Mouse (Mus musculus): Measurements from ENCODE around the gene Hist1h4j. TPM values are rescaled to one million over a fixed set of nuclear protein-coding genes. Genes with fewer than 3 reads are reported as not detected.
"Not testable (repeated sequence)": the region's sequence is repeated elsewhere in the genome, so short reads cannot be mapped to it uniquely, and the experiment has no call there.

The Hist1h4j gene
- polyA plus RNA-seq, 1 experiment from 2014 or later = 1.4 TPM

DNA sequence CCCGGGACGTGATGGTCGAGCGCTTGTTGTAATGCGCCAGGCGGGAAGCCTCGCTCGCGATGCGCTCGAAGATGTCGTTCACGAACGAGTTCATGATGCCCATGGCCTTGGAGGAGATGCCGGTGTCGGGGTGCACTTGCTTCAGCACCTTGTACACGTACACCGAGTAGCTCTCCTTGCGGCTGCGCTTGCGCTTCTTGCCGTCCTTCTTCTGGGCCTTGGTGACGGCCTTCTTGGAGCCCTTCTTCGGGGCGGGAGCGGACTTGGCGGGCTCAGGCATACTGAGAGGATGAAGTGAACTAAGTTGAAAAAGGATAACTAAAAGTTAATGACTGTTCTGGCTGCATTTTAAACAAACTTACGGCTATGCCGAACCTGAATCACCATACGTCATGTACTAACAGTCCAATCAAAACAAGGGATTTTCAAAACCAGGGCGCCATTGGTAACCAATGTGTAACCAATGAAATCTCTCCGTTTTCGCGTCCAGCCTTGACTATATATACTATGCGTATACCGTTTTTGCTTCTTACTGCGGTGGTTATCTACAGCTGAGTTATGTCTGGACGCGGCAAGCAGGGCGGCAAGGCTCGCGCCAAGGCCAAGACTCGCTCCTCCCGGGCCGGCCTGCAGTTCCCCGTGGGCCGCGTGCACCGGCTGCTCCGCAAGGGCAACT lies 18.9 kb upstream of the Hist1h4j start, which contains the start of the genes Hist1h2bl and Hist1h2ai:
Gene Hist1h2bl (minus strand): TSS at position 280 of the 676 bp plus-strand sequence.
Gene Hist1h2ai (plus strand): TSS at position 559 of the 676 bp plus-strand sequence.
- Histone ChIP-seq H3K4me3 (ENCODE audit: low read length) (peak within 1 kb of the TSS; percentile 55), H3K4me1 (replicated peaks; ENCODE audit: control insufficient read depth, insufficient read depth, low read length) (peaks cover 28% of the 10 kb centered on the region), H3K4me2 (ENCODE audit: low read depth, low read length) (peak within 1 kb of the TSS; percentile 85), H3K27ac (ENCODE audit: low read length) (peak within 1 kb of the TSS; percentile 97), H3K9ac (ENCODE audit: low read length) (peak within 1 kb of the TSS; percentile 74)
- under 1% methylated on average over 26 of the region's 50 CpGs for WGBS
- ATAC-seq (ENCODE audit: low read depth) = peak; percentile 93
- not testable (repeated sequence) for H3K27me3 ChIP-seq (ENCODE audit: control insufficient read depth, insufficient read depth, low read depth, low read length); H3K36me3 ChIP-seq (ENCODE audit: control insufficient read depth, insufficient read depth, low read length); H3K9me3 ChIP-seq (ENCODE audit: control insufficient read depth, low read length)

DNA sequence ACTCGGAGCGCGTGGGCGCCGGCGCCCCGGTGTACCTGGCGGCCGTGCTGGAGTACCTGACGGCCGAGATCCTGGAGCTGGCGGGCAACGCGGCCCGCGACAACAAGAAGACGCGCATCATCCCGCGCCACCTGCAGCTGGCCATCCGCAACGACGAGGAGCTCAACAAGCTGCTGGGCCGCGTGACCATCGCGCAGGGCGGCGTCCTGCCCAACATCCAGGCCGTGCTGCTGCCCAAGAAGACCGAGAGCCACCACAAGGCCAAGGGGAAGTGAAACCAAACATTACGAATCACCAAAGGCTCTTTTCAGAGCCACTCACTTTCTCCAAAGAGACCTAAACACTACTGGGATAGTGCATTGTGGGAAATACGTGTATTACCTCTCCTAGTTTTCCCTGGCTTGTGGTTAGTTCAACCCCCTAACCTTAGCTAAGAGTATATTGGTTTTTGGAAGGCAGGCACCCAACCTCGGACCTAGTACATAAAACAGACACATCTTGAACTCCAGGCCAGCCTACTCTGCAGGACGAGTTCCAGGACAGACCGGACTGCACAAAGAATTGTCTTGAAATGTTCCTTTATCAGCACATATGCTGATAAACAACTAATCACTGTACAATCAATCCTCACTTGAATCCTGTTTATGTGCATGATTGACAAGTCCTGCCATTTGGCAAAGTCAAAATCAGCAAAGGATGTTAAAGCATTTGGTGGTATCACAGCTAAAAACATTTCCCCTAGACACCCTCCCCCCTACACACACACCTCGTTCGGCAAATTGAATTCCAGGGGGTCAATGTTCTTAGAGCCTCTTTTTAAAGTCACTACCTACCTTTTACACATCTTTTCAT lies 18.1 kb upstream of the Hist1h4j start:
- not testable (repeated sequence) for H3K9me3 ChIP-seq (ENCODE audit: control insufficient read depth, low read length); H3K27me3 ChIP-seq (ENCODE audit: control insufficient read depth, insufficient read depth, low read depth, low read length); H3K36me3 ChIP-seq (ENCODE audit: control insufficient read depth, insufficient read depth, low read length)
- WGBS = under 1% methylated on average over 9 of the region's 38 CpGs
- Histone ChIP-seq H3K4me1 (replicated peaks; ENCODE audit: control insufficient read depth, insufficient read depth, low read length) (peaks cover 26% of the 10 kb centered on the region), H3K4me3 (ENCODE audit: low read length) (peak overlapping the region; percentile 55), H3K27ac (ENCODE audit: low read length) (peak overlapping the region; percentile 97), H3K4me2 (ENCODE audit: low read depth, low read length) (peak overlapping the region; percentile 85), H3K9ac (ENCODE audit: low read length) (peak overlapping the region; percentile 74)
- peak; percentile 1 for ATAC-seq (ENCODE audit: low read depth)

DNA sequence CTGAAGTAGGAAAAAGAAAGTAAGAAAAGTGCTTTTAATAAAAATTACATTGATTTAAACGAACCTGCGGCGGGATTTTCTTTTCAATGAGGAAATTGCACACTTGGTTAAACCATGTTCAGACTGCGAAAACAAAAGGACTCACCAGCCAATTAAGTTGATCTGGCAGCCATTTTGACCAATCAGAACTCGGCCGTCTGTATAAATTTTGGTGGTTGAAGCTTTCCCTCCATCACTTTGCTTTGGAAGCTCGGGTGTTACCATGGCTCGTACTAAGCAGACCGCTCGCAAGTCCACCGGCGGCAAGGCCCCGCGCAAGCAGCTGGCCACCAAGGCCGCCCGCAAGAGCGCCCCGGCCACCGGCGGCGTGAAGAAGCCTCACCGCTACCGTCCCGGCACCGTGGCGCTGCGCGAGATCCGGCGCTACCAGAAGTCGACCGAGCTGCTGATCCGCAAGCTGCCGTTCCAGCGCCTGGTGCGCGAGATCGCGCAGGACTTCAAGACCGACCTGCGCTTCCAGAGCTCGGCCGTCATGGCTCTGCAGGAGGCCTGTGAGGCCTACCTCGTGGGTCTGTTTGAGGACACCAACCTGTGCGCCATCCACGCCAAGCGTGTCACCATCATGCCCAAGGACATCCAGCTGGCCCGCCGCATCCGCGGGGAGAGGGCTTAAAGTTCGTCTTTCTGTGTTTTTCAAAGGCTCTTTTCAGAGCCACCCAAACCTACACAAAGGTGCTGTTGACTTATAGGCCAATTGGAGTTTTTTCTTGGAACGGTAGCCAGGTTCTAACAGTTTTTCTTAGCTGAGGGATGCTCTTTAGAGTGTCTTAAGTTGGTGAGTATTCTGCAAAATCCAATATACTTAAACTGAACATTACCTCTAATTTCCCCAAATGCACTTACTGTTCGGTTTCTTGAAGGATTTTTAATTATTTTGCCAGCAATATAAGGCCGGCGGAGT lies 17.2 kb upstream of the Hist1h4j start, which contains the start of gene Hist1h3h:
Gene Hist1h3h (plus strand): TSS at position 263 of the 961 bp plus-strand sequence.
- H3K9me3 ChIP-seq (ENCODE audit: control insufficient read depth, low read length); H3K27me3 ChIP-seq (ENCODE audit: control insufficient read depth, insufficient read depth, low read depth, low read length); H3K36me3 ChIP-seq (ENCODE audit: control insufficient read depth, insufficient read depth, low read length): not testable (repeated sequence)
- Histone ChIP-seq H3K4me2 (ENCODE audit: low read depth, low read length) (peak within 1 kb of the TSS; percentile 85), H3K4me3 (ENCODE audit: low read length) (peak within 1 kb of the TSS; percentile 55), H3K4me1 (replicated peaks; ENCODE audit: control insufficient read depth, insufficient read depth, low read length) (peaks cover 28% of the 10 kb centered on the region), H3K9ac (ENCODE audit: low read length) (peak within 1 kb of the TSS; percentile 79), H3K27ac (ENCODE audit: low read length) (peak within 1 kb of the TSS; percentile 97)
- peak; percentile 40 for ATAC-seq (ENCODE audit: low read depth)
- 1% methylated on average over 24 of the region's 56 CpGs for whole genome bisulfite sequencing

DNA sequence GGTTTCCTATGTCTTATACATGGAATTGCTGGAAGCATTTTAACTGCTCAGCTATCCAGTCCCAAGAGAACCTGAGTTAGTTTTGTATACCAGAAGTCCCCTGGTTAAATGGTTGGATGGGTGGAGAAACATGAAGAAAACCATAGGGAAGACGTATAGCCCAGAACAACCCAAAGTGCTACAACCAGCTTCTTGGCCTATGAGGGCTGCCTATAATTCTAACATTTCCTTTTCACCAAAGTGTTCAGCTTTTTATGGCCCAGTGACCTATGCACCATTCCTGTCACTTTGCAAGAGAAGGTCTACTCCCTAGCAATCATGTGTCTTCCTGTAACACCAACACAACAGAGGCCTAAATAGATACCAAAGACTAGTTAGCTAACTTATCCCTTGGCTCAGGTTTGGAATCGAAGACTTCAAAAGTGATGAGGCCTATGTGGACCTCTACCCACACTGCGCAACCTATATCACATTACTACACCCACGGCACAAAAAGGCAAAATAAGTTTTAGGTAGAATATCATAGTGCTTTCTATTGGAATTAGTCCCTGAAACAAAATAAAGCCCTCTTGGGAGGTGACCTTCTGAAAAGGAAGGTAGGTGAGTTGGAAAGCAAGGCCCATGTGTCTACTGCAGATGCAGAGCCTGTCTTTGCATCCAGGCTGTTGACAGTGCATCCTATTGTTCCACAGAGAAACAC lies 16.3 kb upstream of the Hist1h4j start:
- no peaks in the 10 kb centered on the region for H3K9me3 ChIP-seq (ENCODE audit: control insufficient read depth, low read length)
- peak overlapping the region; percentile 54 for H3K4me3 ChIP-seq (ENCODE audit: low read length)
- H3K27me3 ChIP-seq (ENCODE audit: control insufficient read depth, insufficient read depth, low read depth, low read length) = no peaks in the 10 kb centered on the region
- peaks cover 31% of the 10 kb centered on the region for H3K4me1 ChIP-seq (replicated peaks; ENCODE audit: control insufficient read depth, insufficient read depth, low read length)
- 46% methylated on average over 4 of the region's 4 CpGs for WGBS
- peak overlapping the region; percentile 70 for H3K4me2 ChIP-seq (ENCODE audit: low read depth, low read length)
- H3K36me3 ChIP-seq (ENCODE audit: control insufficient read depth, insufficient read depth, low read length) = no peaks in the 10 kb centered on the region
- peak overlapping the region; percentile 79 for H3K9ac ChIP-seq (ENCODE audit: low read length)
- no peak for ATAC-seq (ENCODE audit: low read depth)
- H3K27ac ChIP-seq (ENCODE audit: low read length) = peak overlapping the region; percentile 86

DNA sequence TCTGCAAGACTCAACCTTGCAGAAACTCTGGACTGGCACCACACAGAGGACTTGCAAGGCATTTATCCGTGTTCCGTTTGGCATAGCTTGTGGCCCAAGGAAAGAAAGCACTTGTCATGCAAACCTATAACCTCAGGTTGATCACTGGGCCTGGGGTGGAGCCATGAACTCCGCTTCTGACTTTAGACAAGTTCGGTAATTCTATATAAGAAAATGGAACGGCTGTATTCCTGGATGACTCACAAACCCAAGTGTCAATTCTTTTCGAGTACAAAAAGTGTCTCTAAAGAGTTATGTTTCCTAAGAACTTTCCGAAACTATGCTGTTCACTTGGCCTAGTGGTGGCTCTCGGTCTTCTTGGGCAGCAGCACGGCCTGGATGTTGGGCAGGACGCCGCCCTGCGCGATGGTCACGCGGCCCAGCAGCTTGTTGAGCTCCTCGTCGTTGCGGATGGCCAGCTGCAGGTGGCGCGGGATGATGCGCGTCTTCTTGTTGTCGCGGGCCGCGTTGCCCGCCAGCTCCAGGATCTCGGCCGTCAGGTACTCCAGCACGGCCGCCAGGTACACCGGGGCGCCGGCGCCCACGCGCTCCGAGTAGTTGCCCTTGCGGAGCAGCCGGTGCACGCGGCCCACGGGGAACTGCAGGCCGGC lies 13.6 kb upstream of the Hist1h4j start:
- not testable (repeated sequence) for H3K9me3 ChIP-seq (ENCODE audit: control insufficient read depth, low read length); H3K36me3 ChIP-seq (ENCODE audit: control insufficient read depth, insufficient read depth, low read length); H3K27me3 ChIP-seq (ENCODE audit: control insufficient read depth, insufficient read depth, low read depth, low read length)
- peak overlapping the region; percentile 46 for H3K4me3 ChIP-seq (ENCODE audit: low read length)
- H3K9ac ChIP-seq (ENCODE audit: low read length) = peak overlapping the region; percentile 64
- H3K4me1 ChIP-seq (replicated peaks; ENCODE audit: control insufficient read depth, insufficient read depth, low read length) = peaks cover 24% of the 10 kb centered on the region
- peak overlapping the region; percentile 58 for H3K4me2 ChIP-seq (ENCODE audit: low read depth, low read length)
- WGBS = 1% methylated on average over 18 of the region's 44 CpGs
- H3K27ac ChIP-seq (ENCODE audit: low read length) = peak overlapping the region; percentile 93
- peak; percentile 19 for ATAC-seq (ENCODE audit: low read depth)

DNA sequence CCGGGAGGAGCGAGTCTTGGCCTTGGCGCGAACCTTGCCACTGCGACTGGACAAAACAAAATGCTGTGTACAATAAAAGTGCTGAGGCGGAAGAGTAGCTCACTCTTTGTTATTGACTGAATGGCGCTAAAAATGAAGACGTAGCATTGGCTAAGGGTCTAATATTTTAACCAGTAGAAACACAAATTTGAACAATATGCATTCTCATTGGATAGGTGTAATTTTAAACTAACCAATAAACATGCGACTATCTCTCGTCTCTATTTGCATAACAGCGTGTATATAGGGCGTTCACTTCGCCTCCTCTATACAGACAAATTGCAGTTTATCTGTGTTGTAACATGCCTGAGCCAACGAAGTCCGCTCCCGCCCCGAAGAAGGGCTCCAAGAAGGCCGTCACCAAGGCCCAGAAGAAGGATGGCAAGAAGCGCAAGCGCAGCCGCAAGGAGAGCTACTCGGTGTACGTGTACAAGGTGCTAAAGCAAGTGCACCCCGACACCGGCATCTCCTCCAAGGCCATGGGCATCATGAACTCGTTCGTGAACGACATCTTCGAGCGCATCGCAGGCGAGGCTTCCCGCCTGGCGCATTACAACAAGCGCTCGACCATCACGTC lies 13.0 kb upstream of the Hist1h4j start, which contains the start of gene Hist1h2bm:
Gene Hist1h2bm (plus strand): TSS at position 288 of the 616 bp plus-strand sequence.
- ATAC-seq (ENCODE audit: low read depth) = peak; percentile 97
- 0% methylated on average over 33 of the region's 37 CpGs for WGBS
- not testable (repeated sequence) for H3K27me3 ChIP-seq (ENCODE audit: control insufficient read depth, insufficient read depth, low read depth, low read length); H3K36me3 ChIP-seq (ENCODE audit: control insufficient read depth, insufficient read depth, low read length); H3K9me3 ChIP-seq (ENCODE audit: control insufficient read depth, low read length)
- Histone ChIP-seq H3K27ac (ENCODE audit: low read length) (peak within 1 kb of the TSS; percentile 93), H3K9ac (ENCODE audit: low read length) (peak within 1 kb of the TSS; percentile 64), H3K4me2 (ENCODE audit: low read depth, low read length) (peak within 1 kb of the TSS; percentile 58), H3K4me1 (replicated peaks; ENCODE audit: control insufficient read depth, insufficient read depth, low read length) (peaks cover 24% of the 10 kb centered on the region), H3K4me3 (ENCODE audit: low read length) (peak within 1 kb of the TSS; percentile 46)

DNA sequence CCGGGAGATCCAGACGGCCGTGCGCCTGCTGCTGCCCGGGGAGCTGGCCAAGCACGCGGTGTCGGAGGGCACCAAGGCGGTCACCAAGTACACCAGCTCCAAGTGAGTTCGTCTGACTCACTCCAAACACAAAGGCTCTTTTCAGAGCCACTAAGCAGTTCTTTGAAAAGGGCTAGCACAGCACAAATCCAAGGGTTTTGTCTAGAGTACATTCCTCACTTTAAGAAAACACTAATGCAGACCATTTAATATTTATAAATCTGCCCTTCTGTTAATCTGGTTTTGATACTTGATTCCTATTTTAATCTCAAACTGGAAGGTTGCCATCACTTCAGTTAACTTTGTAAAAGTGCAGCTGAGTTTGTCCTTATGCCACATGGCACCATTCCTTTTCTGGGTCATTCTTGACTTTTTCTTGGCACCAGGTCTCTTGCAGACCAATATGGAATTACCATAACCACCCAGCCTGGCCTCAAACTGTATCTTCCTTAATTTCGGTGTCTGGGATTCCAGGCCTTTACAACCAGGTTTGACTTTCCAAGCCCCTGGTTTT lies 12.4 kb upstream of the Hist1h4j start:
- Histone ChIP-seq H3K4me2 (ENCODE audit: low read depth, low read length) (peak overlapping the region; percentile 57), H3K36me3 (ENCODE audit: control insufficient read depth, insufficient read depth, low read length) (no peaks in the 10 kb centered on the region), H3K27ac (ENCODE audit: low read length) (peak overlapping the region; percentile 93), H3K9ac (ENCODE audit: low read length) (peak overlapping the region; percentile 61), H3K4me1 (replicated peaks; ENCODE audit: control insufficient read depth, insufficient read depth, low read length) (peaks cover 24% of the 10 kb centered on the region), H3K9me3 (ENCODE audit: control insufficient read depth, low read length) (no peaks in the 10 kb centered on the region), H3K4me3 (ENCODE audit: low read length) (peak overlapping the region; percentile 36), H3K27me3 (ENCODE audit: control insufficient read depth, insufficient read depth, low read depth, low read length) (no peaks in the 10 kb centered on the region)
- 3% methylated on average over 11 of the region's 11 CpGs for WGBS
- ATAC-seq (ENCODE audit: low read depth) = peak; percentile 8
